Mouse (Mus musculus): Measurements from ENCODE around the gene Tmem158.

DNA sequence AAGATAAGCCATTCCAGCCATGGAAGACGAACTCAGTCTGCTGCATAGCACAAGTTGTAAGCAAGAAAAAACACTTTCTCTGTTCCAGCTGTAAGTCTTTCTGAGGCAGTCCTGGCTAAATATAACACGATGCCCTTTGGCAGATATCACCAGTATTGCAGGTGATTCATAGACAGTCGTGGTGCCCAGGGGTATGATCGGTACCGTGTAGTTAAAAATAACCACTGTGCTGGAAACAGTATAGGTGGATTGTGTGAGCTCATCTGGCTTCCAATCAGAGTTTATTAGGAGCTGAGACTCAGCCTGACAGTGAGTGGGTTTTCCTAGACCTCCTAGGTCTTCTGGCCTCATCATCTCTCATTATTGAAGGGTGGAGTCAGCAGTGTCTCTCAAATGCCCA is 34.0 kb upstream of the Tmem158 start:
- TF ChIP-seq CTCF (IDR thresholded peaks at IDR 0.05) (no peak), EP300 (IDR thresholded peaks at IDR 0.05) (no peak)
